Mouse (Mus musculus) G1E (cell line): ENCODE measurements around the gene Unc5c.

Experiments used
- CTCF ChIP-seq: IDR thresholded peaks from 2 replicates; pipeline ENCODE4 v1.5.1; 2012; ENCODE audit warnings: low read depth, low read length, inconsistent platforms, mixed read lengths
- POLR2AphosphoS5 ChIP-seq: IDR thresholded peaks from 2 replicates; pipeline ENCODE4 v1.6.1; 2012; ENCODE audit warnings: low read depth, low read length, inconsistent platforms; ENCODE audit not compliant: insufficient replicate concordance

- no peak for TF ChIP-seq CTCF
- no peak for TF ChIP-seq POLR2AphosphoS5
These were observed 37.0 kb downstream of the Unc5c start for GRCm38 (mm10) chr3:141501845-141502505.
